Mouse (Mus musculus) lung, embryonic 14.5 days (tissue): Measurements from ENCODE around the gene Mmp13. TPM values are rescaled to one million over a fixed set of nuclear protein-coding genes. Genes with fewer than 3 reads are reported as not detected.

Source experiments
- ATAC-seq: fragments of 200-750 bp; cut with Nextera tagmentation; 2 replicates; pipeline ENCODE4 v1.8.0; 2017; ENCODE audit warnings: mild to moderate bottlenecking, moderate TSS enrichment, moderate library complexity; ENCODE audit not compliant: insufficient read depth
- DNase-seq: peaks from one replicate; pipeline ENCODE4 v3.0.0-alpha.2; 2015
- H3K27ac ChIP-seq: fragments of 300-500 bp; sonication (generic); 2 replicates; pipeline ENCODE4 v1.5.1; 2014; ENCODE audit warnings: low read depth, mild to moderate bottlenecking, moderate library complexity
- H3K27me3 ChIP-seq: fragments of 300-500 bp; sonication (generic); 2 replicates; pipeline ENCODE4 v1.6.1; 2014; ENCODE audit warnings: low read length, control low read depth; ENCODE audit not compliant: insufficient read depth
- H3K36me3 ChIP-seq: fragments of 300-500 bp; sonication (generic); 2 replicates; pipeline ENCODE4 v1.6.1; 2014; ENCODE audit warnings: control low read depth; ENCODE audit not compliant: insufficient read depth
- H3K4me1 ChIP-seq: fragments of 300-500 bp; sonication (generic); 2 replicates; pipeline ENCODE4 v1.6.1; 2014; ENCODE audit warnings: antibody characterized with exemption, control low read depth; ENCODE audit not compliant: insufficient read depth
- H3K4me2 ChIP-seq: fragments of 300-500 bp; sonication (generic); 2 replicates; pipeline ENCODE4 v1.6.1; 2014; ENCODE audit warnings: mild to moderate bottlenecking
- H3K4me3 ChIP-seq: fragments of 300-500 bp; sonication (generic); 2 replicates; pipeline ENCODE4 v1.5.1; 2014; ENCODE audit warnings: low read depth, low read length
- H3K9ac ChIP-seq: fragments of 300-500 bp; sonication (generic); 2 replicates; pipeline ENCODE4 v1.6.1; 2014
- H3K9me3 ChIP-seq: fragments of 300-500 bp; sonication (generic); 2 replicates; pipeline ENCODE4 v1.6.1; 2016; ENCODE audit warnings: low read depth, low read length, control low read depth
- CTCF ChIP-seq: IDR thresholded peaks from 2 replicates; pipeline ENCODE4 v1.5.1; 2016; ENCODE audit warnings: antibody characterized with exemption, low read depth
- WGBS: fragments of 180-500 bp; shearing (Covaris S2); extraction: QIAGEN DNeasy Blood & Tissue Kit; methylation state at CpG from one replicate; pipeline ENCODE4 v1.1.7; 2014; 5-methylcytosine and 5-hydroxymethylcytosine counted together
- polyA plus RNA-seq: library from polyadenylated mRNA; unstranded; fragments of >200 nt; fragmentation: Nextera tagmentation; extraction: Ambion mirVana; gene quantifications from 2 replicates; pipeline ENCODE4 v1.2.1, GENCODE M21; 2014

Gene Mmp13
- polyA plus RNA-seq, 1 experiment from 2014 or later = not detected

DNA sequence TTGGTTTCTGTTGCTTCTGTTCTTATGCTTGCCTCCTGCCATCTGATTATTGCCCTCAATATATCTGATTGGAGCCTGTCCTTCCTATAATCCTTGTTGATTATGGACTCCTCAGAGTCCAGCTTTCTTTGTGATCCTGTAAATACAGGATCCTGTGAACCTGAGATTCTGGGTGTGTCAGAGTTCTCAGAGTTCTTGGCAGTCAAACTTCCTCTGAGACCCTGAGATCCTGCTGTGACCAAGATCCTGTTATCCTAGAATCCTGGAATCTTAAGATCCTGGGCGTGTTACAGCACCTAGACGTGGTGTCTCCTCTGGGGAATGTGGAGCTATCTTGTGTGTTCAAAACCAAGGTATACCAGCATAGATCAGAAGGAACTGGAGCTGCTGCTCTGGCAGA, 17.2 kb downstream of the Mmp13 start:
- Histone ChIP-seq H3K4me3 (no peak overlapping the region), H3K36me3 (no peaks in the 10 kb centered on the region), H3K9ac (no peak overlapping the region), H3K4me2 (no peak overlapping the region), H3K4me1 (no peaks in the 10 kb centered on the region), H3K27ac (no peak overlapping the region), H3K9me3 (no peaks in the 10 kb centered on the region), H3K27me3 (no peaks in the 10 kb centered on the region)
- DNase-seq (no peak), ATAC-seq (no peak)
- no peak for TF ChIP-seq CTCF
- 65% methylated on average over 2 of the region's 2 CpGs for WGBS

DNA sequence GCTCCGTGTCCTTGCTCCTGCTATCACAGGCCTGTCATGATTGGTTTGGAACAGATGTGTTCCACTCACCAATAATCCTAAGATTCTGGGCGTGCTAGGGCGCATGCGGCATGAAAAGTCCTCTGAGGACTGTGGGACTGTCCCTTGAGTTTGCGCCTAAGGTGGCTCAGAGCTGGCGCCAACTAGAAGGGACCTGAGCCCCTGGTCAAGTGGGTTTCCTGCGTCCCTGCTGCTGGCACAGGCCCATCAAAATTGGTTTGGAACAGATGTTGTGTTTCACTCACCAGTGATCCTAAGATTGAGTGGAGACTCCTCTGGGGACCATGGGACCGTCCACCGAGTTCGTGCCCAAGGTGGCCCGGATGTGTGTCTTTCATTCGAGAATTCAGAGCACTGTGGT, 17.6 kb downstream of the Mmp13 start:
- no peak overlapping the region for H3K27ac ChIP-seq
- no peaks in the 10 kb centered on the region for H3K4me1 ChIP-seq
- no peak overlapping the region for H3K4me2 ChIP-seq
- H3K4me3 ChIP-seq = no peak overlapping the region
- no peaks in the 10 kb centered on the region for H3K9me3 ChIP-seq
- no peak overlapping the region for H3K9ac ChIP-seq
- no peak for TF ChIP-seq CTCF
- H3K27me3 ChIP-seq = no peaks in the 10 kb centered on the region
- DNase-seq = no peak
- ATAC-seq = no peak
- no peaks in the 10 kb centered on the region for H3K36me3 ChIP-seq
- 84% methylated on average over 12 of the region's 12 CpGs for WGBS

DNA sequence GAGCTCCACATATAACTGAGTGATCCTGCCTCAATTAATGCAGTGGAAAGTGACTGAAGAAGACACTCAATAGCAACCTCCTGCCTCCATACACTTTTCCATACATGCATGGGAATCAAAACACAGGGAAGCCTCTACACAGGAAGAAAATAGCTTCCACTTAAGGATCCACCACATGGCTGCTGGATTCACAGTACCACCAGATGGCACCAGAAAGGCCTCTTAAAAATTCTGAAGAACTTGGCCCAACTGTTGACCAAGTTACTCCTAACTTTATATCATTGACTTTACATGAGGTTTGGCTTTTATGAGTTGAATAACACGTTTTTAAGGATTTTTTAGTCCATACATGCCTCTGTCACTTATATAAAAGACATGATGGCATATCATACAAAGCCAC, 19.8 kb downstream of the Mmp13 start:
- no peaks in the 10 kb centered on the region for H3K36me3 ChIP-seq
- TF ChIP-seq CTCF = no peak
- no peak overlapping the region for H3K27ac ChIP-seq
- no peaks in the 10 kb centered on the region for H3K27me3 ChIP-seq
- no peak overlapping the region for H3K9ac ChIP-seq
- peak; percentile 20 for DNase-seq
- H3K4me1 ChIP-seq = no peaks in the 10 kb centered on the region
- H3K4me3 ChIP-seq = no peak overlapping the region
- 22% methylated on average over 1 of the region's 1 CpGs for WGBS
- H3K9me3 ChIP-seq = no peaks in the 10 kb centered on the region
- no peak for ATAC-seq
- no peak overlapping the region for H3K4me2 ChIP-seq

DNA sequence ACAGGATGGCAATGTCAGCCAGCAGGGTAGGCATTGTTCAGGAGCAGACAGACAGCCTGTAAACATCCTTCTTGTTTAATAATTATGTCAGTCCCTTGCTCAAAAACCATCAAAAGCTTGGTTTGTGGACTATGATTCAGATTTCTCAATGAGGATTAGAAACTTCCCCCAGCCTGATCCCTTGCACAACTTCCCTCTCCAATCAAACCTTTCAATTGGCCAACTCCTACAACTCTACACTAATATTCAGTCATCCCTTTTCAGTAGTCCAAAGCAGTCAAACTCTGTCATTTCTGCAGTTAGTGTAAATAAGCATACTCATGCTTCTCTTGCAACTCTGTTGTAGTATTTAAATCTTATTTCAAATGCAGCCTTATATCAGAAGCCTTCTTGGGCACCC, 59.5 kb downstream of the Mmp13 start:
- Histone ChIP-seq H3K27ac (no peak overlapping the region), H3K9me3 (no peaks in the 10 kb centered on the region), H3K4me1 (no peaks in the 10 kb centered on the region), H3K4me3 (no peak overlapping the region), H3K9ac (no peak overlapping the region), H3K36me3 (no peaks in the 10 kb centered on the region), H3K27me3 (no peaks in the 10 kb centered on the region), H3K4me2 (no peak overlapping the region)
- no peak for DNase-seq
- no peak for ATAC-seq
- no peak for TF ChIP-seq CTCF

Other genes with a start within 250 kb of the Mmp13 start
- gene Dync2h1, start 88.1 kb upstream of the Mmp13 start, polyA plus RNA-seq = 16.0 and 16.5 TPM in 2 replicates
- gene Dcun1d5, start 88.0 kb upstream of the Mmp13 start, polyA plus RNA-seq = 135 TPM in 2 replicates
- gene Mmp12, start 71.9 kb downstream of the Mmp13 start, polyA plus RNA-seq = 0.50 TPM in 1 of 2 replicates, not detected in the other
- not detected in 2 replicates for gene Mmp1b, start 115.5 kb downstream of the Mmp13 start, polyA plus RNA-seq
- gene Mmp3, start 173.3 kb downstream of the Mmp13 start, polyA plus RNA-seq = not detected in 2 replicates
- not detected in 2 replicates for gene Mmp10, start 229.8 kb downstream of the Mmp13 start, polyA plus RNA-seq